Mouse (Mus musculus): Measurements from ENCODE around the gene Fam196b.
A peak's percentile ranks its signal among the peaks of the same experiment; 100 is the strongest.

Gene Fam196b

DNA sequence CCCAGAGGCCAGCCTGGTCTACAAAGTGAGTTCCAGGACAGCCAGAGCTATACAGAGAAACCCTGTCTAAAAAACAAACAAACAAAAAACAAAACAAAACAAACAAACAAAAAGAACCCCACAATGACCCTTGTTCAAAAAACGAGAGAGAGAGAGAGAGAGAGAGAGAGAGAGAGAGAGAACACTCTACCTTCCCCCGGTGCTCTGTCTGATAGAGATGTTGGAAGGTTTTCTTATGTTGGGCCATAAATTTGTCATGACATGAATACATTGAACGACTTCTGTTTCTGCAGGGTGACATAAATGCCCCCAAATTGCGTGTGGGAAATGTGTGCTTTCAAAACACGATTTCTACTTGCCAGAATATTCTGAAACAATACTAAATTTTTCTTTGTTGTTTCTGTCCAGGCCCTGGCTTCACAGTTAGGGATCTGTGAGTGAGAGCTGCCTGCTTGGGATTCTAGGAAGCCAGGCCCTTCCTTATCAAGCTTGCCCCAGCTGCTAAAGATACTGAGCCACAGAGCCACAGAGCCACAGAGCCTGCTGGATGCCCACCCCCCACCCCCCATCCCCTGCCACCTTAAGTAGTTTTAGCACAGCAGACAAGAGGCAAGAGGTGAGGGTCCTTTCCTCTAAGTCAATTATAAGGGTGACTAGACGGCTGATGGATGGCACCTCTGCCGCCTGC is 17.9 kb downstream of the Fam196b start:
- no peak for DNase-seq

DNA sequence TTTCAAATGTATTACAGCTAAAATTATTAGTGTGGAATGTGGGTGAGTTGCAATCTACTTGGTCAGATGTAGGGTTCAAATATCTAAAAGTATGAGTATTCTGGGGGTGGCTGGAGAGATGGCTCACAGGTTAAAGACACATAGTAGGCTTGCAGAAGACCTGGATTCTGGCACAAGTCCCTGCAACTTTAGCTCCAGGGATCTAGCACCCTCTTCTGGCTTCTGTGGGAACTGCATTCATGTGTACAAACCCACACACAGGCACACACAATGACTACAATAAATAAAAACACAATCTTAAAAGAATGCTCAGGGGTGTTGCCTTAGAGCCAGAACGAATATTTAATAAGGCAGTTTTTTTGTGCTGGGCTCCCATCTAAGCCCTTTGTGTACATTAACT is 23.3 kb downstream of the Fam196b start:
- DNase-seq = peak; percentile 15

DNA sequence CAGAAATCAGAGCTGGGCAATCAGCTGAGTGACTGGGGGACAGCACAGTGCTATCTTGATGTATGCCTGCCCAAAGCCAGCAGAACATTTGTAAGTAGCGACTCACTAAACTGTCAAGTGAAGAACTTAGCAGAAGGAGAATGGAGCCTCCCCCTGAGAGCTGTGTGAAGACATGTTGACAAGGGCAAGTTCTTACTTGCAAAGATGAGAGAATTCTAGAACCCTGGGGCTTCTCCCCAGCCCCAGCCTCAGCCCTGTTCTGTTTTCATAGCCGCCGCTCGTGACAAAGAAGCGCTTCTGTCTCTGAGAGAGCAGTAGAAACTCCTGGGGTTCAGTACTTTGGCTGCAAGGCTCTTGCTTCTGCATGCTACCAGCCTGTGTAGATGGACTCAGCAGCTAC is 25.1 kb downstream of the Fam196b start:
- DNase-seq = no peak

DNA sequence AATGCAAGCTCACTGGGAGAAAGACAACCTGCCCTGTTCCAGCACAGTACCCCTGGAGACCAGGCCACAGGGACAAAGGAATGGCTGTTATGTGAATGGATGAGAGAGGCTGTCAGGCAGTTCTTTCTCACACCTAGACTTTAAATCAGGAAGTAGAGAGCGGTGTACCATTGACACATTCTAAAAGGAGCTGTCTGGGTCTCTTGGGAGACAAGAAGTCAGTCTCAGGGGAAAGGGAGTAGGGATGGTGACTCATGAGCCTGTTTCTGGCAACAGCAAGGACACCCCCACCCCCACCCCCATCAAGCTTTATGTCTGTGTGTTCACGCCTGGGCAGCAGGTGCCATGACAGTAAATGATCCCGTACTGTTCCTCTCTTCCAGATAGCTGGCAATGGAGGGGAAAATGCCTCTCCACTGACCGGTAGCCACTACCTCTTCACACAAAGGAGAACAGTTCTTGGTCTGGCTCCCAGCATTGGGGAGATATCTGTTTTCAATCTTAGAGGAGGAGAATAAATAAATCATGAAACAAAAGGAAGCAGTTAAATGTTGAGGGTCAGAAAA is 29.2 kb downstream of the Fam196b start:
- DNase-seq = no peak

DNA sequence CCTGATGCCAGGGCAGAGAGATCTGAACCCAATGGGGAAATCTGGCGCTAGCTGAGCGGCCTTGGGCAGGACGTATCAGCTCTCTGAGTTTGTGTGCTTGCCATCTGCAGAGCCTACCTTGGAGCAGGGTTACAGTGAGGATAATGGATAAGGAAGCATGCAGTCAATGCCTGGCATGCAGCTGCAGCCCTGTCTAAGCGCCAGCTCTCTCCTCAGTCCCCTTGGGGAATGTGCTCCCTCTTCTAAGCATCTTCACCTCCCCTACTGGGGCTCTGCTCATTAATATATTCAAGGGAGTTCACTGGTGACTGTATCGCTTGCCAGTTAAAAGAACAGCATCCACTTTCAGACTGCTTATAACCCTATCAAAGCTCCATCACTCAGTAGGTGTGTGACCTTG is 29.7 kb downstream of the Fam196b start:
- DNase-seq = no peak

DNA sequence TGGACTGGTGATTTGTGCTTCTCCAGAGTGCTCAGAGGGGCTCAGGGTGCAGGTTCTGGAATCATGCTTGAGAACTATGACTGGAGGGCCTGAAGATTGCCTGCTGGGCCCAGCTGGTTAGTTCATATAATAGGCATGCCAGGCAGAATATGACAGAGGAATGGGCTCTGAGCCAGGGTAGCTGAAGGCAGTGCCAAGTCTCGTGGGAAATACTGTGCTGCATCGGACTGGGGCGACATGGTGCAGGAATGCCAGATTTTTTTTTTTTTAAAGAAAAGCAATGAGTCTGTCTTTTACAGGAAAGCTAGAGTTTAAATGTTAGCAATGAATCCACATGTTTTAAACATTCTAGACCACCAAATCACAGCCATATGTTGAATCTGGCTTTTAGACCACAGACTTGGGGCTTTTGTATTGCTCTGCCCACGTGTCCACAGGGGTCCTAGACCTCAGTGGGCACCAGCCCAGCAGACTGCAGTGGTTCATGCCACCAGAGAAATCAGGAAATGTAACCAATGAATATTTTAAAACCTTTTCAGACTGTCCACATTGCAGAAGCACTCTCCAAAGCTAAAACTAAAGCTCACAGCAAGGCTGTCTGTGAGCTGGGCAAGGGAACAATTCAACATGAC is 33.8 kb downstream of the Fam196b start:
- no peak for DNase-seq

DNA sequence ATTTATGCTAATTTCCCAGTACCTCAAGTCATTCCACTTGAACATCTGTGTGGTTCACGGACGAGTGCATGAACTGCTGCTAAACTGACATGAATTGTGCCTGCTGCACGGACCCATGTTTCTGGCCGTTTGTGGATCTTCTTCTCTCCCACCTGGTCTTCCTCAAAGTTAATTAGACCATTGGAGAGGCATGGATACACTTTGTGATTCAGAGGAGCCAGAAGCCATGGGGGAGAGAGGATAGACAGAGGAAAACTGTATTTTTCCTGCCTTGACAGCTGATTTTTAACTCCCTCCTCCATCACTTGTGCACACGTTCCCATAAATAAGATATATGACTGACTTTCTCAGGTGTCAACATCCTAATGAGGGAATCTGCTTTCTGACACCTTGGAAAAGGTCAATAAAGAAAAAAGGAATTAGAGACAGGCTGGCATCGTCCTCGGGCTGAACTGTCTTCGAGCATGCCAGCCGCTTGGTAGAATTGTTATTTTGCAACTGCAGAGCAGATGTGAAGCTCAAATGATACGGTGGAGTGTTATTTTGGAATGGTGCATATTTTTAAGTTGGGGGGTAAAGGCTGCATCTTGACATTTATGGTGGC is 34.9 kb downstream of the Fam196b start:
- DNase-seq = no peak

DNA sequence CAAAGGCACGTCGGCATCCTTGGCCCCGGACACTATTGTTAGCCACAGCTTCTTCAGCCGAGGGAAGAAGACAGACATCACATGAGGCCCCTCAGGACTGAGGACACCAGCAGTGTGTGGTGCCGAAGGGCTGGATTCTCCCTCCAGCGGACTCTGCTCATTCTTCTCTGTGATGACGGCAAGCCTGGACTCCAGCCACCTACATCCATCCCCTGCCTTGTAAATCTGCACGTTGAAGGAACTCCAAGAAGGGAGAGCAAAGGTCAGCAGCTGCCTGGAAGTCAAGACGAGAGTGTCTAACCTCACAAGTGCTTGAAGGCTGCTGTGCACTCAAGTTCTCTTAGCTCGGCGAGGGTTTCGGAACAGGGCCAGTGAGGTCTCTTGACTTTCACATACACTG is 40.8 kb downstream of the Fam196b start:
- no peak for DNase-seq

DNA sequence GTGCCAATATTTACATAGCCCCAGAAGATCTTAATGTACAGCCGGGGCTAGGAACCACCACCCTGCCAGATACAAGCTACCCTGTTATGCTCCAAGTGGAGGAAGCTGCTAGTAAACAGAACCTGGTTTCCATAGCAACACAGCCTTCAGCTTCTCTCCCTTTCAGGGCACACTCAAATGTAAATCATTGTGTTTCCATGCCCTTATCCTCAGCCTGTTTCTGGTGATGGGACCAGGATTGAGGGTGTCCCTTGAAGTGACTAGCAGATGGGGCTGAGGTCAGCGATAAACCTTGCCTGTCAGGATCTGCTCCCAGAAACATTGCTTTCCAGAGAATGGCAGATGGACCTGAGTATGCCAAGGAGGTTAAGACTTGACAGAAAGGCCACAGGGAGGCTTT is 41.5 kb downstream of the Fam196b start:
- no peak for DNase-seq

DNA sequence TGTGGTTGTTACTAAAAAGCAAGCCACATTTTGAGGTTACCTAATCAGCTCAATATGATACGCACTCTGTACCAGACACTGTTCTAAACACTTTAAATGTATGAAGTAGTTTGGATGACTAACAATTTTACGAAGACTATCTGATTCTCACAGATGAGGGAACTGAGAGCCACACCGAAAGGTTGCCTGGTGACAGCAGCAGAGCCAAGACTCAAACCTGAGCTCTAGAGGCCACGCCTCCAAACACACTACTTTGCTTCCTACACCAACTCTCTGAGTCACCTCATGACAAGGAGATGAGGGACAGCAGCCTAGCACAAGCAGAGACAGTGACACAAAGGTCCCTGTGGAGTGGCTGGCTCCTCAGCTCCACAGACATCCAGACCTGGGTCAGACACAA is 57.6 kb downstream of the Fam196b start:
- no peak for DNase-seq

DNA sequence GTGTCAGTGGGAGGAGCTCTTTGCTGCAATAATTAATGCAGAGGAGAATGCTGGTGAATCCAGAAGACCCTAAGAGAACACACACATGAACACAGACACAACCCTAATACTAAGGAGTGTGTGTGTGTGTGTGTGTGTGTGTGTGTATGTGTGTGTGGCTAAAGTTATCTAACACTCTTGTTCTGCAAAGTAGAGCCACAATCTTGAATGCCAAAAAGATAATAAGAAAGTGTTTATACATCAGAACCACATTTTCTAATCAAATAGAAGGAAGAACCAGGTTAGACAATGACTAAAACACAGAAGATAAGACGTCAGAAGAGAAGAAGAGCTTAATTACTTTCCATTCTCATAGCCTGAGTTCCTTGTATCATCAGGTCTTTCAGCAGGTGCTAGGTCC is 60.9 kb downstream of the Fam196b start:
- no peak for DNase-seq

DNA sequence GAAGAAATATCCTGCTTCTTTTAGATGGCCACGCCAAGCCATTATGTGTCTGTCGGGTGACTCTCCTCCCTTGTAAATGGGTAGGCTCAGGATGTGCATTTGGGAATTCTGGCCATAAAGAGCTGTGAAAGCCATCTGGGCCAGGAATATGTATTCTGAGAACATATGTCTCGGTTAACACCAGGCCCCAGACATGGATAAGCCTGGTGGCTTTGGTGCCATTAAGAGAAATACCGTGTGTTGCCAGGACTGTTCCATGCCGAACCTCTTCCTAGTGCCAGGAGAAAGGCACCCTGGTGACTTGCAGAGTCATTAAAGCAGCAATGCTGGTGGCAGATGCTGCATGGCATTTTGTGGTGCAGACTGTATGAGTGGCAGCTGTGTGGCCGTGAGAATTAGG is 63.0 kb downstream of the Fam196b start:
- DNase-seq = no peak

DNA sequence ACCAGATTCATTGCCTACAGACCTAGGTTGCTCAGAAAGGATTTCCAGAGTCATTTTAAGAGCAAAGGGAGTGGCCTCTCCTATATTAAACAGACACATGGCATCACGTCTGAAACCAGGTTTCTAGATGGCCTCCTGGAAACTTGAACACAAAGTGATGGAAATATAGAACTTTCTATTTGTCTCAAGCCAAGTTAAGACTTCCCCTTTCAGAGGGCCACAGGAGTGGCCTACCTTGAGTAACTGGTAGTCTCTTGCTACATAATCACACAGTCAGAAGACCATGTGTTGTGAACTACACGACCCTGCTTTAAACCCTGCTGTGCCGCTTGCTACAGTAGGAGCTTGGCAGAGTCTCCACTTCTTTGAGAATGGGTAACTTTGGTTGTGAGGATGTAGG is 68.9 kb downstream of the Fam196b start:
- no peak for DNase-seq

DNA sequence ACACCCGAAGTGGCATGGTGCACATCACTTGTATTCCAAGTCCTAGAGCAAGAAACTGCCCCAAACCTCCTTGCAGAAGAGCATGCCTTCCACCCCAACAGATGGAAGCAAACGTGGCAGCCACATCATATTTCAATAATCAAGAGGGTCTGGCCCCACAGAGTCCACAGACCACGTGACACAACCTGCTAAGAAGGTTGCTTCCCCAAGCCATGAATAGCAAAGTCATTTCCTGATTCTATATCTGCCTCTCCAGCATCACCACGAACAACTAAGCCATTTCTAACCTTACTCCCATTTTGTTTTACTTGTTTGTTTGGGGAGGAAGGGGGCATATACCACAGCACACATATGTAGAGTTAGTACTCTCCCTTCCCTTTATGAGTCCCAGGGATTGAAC is 69.6 kb downstream of the Fam196b start:
- no peak for DNase-seq

DNA sequence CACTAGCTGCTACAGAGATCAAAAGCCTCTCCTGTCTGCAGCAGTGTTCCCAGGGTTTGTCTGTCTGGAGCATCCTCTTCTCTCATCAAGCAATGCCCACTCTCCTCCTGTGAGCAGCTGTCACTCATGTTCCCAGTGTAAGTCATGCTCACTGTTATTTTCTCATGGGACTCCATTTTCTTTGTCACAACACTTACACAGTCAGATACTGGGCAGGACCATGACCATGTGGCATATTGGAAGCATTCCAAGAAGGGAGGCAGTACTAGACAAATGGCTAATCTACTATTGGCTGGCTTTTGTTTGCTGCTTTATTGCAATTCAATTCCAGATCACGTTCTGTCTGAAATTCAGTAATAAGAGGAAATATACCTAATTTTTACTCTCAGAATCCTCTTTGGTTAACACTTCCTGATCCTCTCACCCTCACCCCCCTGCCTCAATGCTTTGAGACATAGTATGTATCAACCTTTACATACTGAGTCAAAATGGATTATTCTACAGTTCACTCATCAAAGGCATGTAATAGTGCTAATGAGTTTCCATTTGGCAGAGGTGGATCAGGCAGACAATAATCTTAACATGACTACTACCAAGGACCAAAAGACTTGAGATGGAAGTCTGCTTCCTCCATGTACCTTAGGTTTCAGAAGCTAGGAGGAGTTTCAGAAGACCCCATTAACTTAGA is 70.5 kb downstream of the Fam196b start:
- DNase-seq = no peak

DNA sequence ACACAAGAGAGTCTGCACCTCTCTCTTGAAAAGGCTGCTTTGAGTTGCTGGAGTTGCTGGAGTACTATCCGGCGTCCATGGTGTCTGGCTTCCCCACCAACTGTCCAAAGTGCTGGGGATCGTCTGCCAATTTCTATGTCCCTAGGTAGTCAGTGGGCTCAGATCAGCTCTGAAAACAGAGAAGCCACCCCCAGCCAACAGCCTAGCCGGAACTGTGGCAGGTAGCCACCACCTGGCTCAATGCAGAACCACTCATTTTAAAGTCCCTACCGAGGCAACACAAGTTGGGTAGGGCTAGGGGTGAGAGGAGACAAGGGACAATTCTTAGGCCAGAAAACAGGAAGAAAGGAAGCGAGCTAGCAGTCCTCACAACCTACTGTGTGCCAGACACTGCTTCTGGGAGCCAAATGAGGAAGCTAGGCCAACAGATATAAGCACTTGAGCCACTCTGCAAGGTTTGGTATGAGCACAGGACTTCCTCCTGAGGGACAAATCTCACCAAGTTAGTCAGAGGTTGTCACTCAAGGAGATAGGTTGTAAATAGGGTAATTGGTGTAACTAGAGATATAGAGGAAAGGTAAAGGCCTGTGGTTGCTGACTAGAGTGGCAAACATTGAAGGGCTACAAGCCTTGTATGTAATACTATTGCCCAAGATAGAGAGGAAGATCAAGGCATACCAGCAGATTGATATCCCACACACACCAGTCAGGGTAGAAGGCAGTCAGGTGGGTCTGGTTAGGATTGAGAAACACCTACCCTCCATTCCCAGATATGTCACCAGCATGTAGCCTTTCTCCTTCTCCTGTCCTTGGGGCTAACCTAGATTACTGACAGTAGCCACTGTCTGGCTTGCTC is 74.9 kb downstream of the Fam196b start:
- no peak for DNase-seq

DNA sequence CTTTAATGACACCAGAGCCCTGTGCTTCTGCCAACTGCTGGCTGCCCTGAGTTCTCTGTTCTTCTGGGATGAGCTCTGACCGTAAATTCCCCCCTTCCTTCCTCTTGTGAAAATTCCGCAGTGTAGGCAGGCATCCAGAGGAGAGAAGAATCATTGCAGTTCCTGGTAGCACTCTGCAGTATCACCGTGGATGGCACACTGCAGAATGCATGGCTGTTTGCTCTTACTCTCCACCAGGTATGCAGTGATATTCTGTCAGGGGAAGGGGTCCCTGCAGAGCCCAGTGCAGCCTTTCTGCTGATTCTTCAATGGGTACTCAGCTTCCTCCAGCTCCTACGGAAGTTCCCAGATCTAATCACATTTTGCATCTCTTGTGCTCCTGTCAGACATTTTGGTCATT is 77.5 kb downstream of the Fam196b start:
- DNase-seq = no peak

DNA sequence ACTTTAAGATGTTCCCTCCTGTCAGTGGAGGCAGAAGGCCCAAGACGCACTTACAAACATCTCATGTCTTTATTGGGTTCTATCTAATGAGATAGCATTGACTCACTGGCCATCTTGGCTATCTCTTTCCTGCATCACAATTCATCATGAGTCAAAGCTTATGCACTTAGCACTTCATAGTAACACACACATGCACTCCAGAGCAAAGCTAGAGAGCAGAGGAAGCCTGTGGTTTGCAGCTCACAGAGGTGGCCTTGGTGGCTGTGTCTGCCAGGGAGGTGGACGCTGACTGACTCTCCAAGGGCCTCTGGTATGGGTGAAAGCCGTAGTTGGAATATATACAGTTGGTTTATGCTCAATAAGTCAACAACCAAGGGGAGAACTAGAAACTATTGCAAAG is 81.2 kb downstream of the Fam196b start:
- no peak for DNase-seq

DNA sequence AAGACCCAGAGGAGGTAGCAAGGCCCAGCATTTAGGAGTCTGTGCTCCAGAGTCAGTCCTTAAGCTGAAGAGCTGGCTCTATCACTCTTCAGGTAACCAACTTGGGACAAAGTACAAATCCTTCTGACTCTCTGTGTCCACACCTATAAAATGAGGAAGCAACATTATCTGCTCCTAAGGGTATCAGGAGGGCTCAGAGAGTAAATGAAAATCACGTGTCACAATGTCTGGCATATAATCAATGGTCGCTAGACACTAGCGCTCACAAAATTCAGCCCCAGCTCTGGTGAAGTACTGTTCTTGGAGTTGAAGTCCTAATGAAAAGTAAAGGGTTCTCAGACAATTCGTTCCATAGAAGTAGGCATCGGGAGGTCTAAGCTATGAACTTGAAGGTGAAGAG is 83.0 kb downstream of the Fam196b start:
- DNase-seq = no peak

DNA sequence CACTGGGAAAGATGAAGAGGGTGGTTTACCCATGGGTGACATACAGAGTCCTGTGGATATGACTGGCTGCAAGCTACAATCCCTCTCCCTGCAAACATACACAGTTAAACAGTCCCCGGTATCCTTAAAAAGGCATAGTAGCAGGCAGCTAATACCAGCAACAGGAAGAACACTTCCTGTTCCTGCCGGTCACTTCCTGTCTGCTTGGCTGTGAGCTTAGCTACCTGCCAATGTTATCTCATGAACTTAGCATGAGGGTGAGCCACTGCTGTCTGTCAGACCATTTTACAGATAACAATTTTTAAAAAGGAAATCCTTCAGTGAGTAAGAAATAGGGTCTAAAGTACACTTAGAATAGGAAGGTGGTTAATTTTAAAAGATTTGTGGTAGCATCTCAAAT is 83.9 kb downstream of the Fam196b start:
- DNase-seq = no peak

DNA sequence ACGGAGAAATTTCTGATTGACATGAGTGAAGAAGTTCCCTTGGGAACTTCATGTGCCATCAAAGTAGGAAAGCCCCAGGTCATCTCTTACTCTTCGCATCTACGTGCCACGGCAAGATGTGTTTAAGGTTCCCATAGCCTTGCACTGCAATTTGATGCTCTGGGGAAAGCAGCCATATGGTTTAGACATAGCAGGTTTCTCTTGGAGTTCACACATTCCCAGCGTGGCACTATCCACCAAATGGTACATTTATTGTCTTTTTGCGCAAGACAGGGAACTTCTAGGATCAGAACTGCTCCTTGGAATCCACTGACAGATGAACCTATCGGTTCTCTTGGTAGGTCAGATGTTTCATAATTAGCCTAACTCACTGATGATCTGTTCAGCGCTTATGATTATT is 86.7 kb downstream of the Fam196b start:
- DNase-seq = no peak

DNA sequence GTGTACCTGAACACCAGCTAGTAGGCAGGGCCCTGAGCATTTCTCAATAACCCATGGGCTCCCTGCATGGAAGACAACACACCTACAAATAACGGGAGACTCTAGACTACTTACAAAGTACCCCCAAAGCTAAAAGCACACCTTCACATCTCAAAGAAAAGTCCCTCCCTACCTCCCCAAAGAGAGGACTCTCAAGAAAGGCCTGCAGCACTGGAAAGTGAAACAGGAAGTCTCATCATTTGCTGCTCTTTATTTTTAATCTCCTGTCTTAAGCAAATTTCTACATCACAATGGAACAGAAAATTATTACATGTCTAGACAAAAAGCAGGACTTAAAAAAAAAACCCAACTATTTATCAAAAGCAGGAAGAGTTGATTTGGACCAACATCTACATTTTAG is 90.7 kb downstream of the Fam196b start:
- DNase-seq = no peak

DNA sequence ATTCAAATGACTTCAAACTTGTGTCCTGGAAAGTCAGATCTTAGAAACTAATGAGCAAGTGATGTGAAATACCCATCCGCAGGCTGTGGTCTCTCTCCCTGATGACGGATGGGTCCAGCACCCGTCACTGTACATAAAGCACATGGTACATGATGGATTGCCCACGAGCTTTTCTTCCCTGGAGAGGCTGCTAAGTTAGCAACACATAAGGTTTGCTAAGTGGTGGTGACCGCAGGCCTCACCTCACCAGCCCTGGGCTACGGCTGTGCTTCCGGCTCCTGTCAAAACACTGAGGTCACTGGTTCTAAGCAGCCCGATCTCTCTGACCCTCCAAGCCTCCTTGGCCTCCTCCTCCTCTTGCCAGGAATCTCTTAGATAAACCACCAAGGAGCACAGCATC is 91.7 kb downstream of the Fam196b start:
- DNase-seq = no peak

Measured in thymus, postnatal 4 days (tissue).